Comparison of ENCODE assay signal across 26 mouse cellular contexts in genomic region chr12:57093107-57093506, GRCm38 (mm10).
DNase-seq lines count a peak whose midpoint lies in the region; ATAC-seq and TF ChIP-seq lines count a peak whose summit lies in the region.
"Had no signal": no experiment of that assay in that cellular context is flagged by ENCODE, and none has a peak within 500 bp of the region (broad histone marks: within the 10 kb centered on the region; RNA-seq: fewer than 3 reads in every experiment).

No protein-coding gene starts in this region.

- H3K4me3 ChIP-seq in hindbrain, embryonic 10.5 days, result no peak overlapping the region
- no peak overlapping the region for H3K4me3 ChIP-seq in hindbrain, embryonic 16.5 days (ENCODE audit: low read length)
- no peak overlapping the region for H3K4me3 ChIP-seq in embryonic facial prominence, embryonic 11.5 days (ENCODE audit: low read depth, low read length)
- no peak overlapping the region for H3K4me3 ChIP-seq in lung, adult 2 months (replicated peaks; ENCODE audit: extremely low read depth, low read depth, low read length)
- H3K4me3 ChIP-seq: embryonic facial prominence, embryonic 15.5 days; forebrain, embryonic 15.5 days; heart, adult 2 months; heart, embryonic 13.5 days had no signal

- H3K27me3 ChIP-seq in hindbrain, embryonic 10.5 days (ENCODE audit: insufficient read depth, poor library complexity, severe bottlenecking), result no peaks in the 10 kb centered on the region
- H3K27me3 ChIP-seq in hindbrain, embryonic 16.5 days (replicated peaks; ENCODE audit: control insufficient read depth, insufficient read depth, low read length), result no peaks in the 10 kb centered on the region
- no peaks in the 10 kb centered on the region for H3K27me3 ChIP-seq in embryonic facial prominence, embryonic 11.5 days (ENCODE audit: control insufficient read depth, insufficient read depth, low read length)
- H3K27me3 ChIP-seq: embryonic facial prominence, embryonic 15.5 days; forebrain, embryonic 15.5 days; heart, embryonic 13.5 days had no signal

- no peaks in the 10 kb centered on the region for H3K4me1 ChIP-seq in hindbrain, embryonic 10.5 days (replicated peaks)
- H3K4me1 ChIP-seq in hindbrain, embryonic 16.5 days (ENCODE audit: control insufficient read depth, insufficient read depth, low read depth, low read length), result no peaks in the 10 kb centered on the region
- H3K4me1 ChIP-seq in embryonic facial prominence, embryonic 11.5 days (ENCODE audit: control insufficient read depth, insufficient read depth, low read length), result no peaks in the 10 kb centered on the region
- H3K4me1 ChIP-seq in lung, adult 2 months (ENCODE audit: control insufficient read depth, insufficient read depth, low read length), result no peaks in the 10 kb centered on the region
- H3K4me1 ChIP-seq: embryonic facial prominence, embryonic 15.5 days; forebrain, embryonic 15.5 days; heart, embryonic 13.5 days had no signal

- no peak overlapping the region for H3K4me2 ChIP-seq in hindbrain, embryonic 16.5 days (ENCODE audit: low read length)
- H3K4me2 ChIP-seq in embryonic facial prominence, embryonic 11.5 days (ENCODE audit: low read depth, low read length), result no peak overlapping the region
- H3K4me2 ChIP-seq: embryonic facial prominence, embryonic 15.5 days; forebrain, embryonic 15.5 days; heart, embryonic 13.5 days; lung, embryonic 14.5 days had no signal

- TF ChIP-seq CTCF in lung, adult 2 months (IDR thresholded peaks at IDR 0.05; ENCODE audit: insufficient read depth, low read length), result no peak

- no peak for TF ChIP-seq POLR2A in lung, adult 2 months (IDR thresholded peaks at IDR 0.05; ENCODE audit: borderline replicate concordance, extremely low read depth, low read depth, low read length)

- H3K27ac ChIP-seq in hindbrain, embryonic 10.5 days, result no peak overlapping the region
- no peak overlapping the region for H3K27ac ChIP-seq in hindbrain, embryonic 16.5 days (ENCODE audit: low read depth, low read length)
- H3K27ac ChIP-seq in embryonic facial prominence, embryonic 11.5 days (replicated peaks; ENCODE audit: low read depth, low read length), result no peak overlapping the region
- H3K27ac ChIP-seq: embryonic facial prominence, embryonic 15.5 days; forebrain, embryonic 15.5 days; heart, adult 2 months; heart, embryonic 13.5 days; liver, embryonic 14.5 days had no signal

- peak; percentile 28 for DNase-seq in hindbrain, embryonic 10.5 days (ENCODE audit: low spot score)
- DNase-seq in ZHBTc4 (ENCODE audit: low read depth, low spot score), result peak; percentile 22
- peak; percentile 49 for DNase-seq in embryonic facial prominence, embryonic 11.5 days (ENCODE audit: low spot score)
- DNase-seq in spleen, adult 12 weeks (ENCODE audit: low spot score), result no peak
- DNase-seq in lung, adult 2 months, result no peak
- DNase-seq in heart, adult 8-10 months (ENCODE audit: low spot score), result no peak
- DNase-seq: adrenal gland, postnatal 25 days; cerebellum, adult 2 months; cerebellum, postnatal 14 days; gastrocnemius, postnatal 36 days; heart, adult 2 months; heart, postnatal 10 days; kidney, adult 8-10 months; kidney, postnatal 10 days; layer of hippocampus, postnatal 36 days; liver; lung, embryonic 14.5 days; lung, postnatal 14 days; midbrain, embryonic 14.5 days; thymus, postnatal 14 days had no signal

- WGBS in hindbrain, embryonic 10.5 days, result 46% methylated on average over 5 of the region's 5 CpGs
- WGBS in hindbrain, embryonic 16.5 days, result 59% methylated on average over 5 of the region's 5 CpGs
- WGBS in embryonic facial prominence, embryonic 11.5 days, result 20% methylated on average over 5 of the region's 5 CpGs
- 26% methylated on average over 5 of the region's 5 CpGs for WGBS in lung, adult 2 months

- H3K9ac ChIP-seq in hindbrain, embryonic 16.5 days (ENCODE audit: low read depth, low read length), result no peak overlapping the region
- no peak overlapping the region for H3K9ac ChIP-seq in embryonic facial prominence, embryonic 11.5 days (replicated peaks; ENCODE audit: low read length)
- H3K9ac ChIP-seq: embryonic facial prominence, embryonic 15.5 days; forebrain, embryonic 15.5 days; heart, embryonic 13.5 days; liver, embryonic 14.5 days; lung, embryonic 14.5 days had no signal

- ATAC-seq in hindbrain, embryonic 16.5 days, result no peak
- no peak for ATAC-seq in embryonic facial prominence, embryonic 11.5 days (replicated peaks; ENCODE audit: insufficient number of reproducible peaks, low FRiP score, low TSS enrichment, low read depth)
- ATAC-seq: forebrain, embryonic 15.5 days; intestine, embryonic 16.5 days had no signal

- H3K36me3 ChIP-seq in hindbrain, embryonic 10.5 days, result no peaks in the 10 kb centered on the region
- no peaks in the 10 kb centered on the region for H3K36me3 ChIP-seq in hindbrain, embryonic 16.5 days (ENCODE audit: control insufficient read depth, insufficient read depth, low read length)
- no peaks in the 10 kb centered on the region for H3K36me3 ChIP-seq in embryonic facial prominence, embryonic 11.5 days (replicated peaks; ENCODE audit: control insufficient read depth, insufficient read depth, low read depth, low read length)
- H3K36me3 ChIP-seq: embryonic facial prominence, embryonic 15.5 days; forebrain, embryonic 15.5 days; heart, embryonic 13.5 days had no signal

- no peaks in the 10 kb centered on the region for H3K9me3 ChIP-seq in hindbrain, embryonic 10.5 days
- no peaks in the 10 kb centered on the region for H3K9me3 ChIP-seq in hindbrain, embryonic 16.5 days (ENCODE audit: control insufficient read depth, low read length)
- no peaks in the 10 kb centered on the region for H3K9me3 ChIP-seq in embryonic facial prominence, embryonic 11.5 days (replicated peaks; ENCODE audit: control insufficient read depth, low read length)
- H3K9me3 ChIP-seq: embryonic facial prominence, embryonic 15.5 days; forebrain, embryonic 15.5 days; heart, embryonic 13.5 days had no signal

Comparison
In these comparisons a context has a peak if more than half of its experiments do, and no peak if none do; other contexts are left out.
1. DNase-seq: peak in hindbrain, embryonic 10.5 days (single experiment), ZHBTc4 (single experiment) and embryonic facial prominence, embryonic 11.5 days (single experiment); none in spleen, adult 12 weeks (single experiment), lung, adult 2 months (single experiment) and heart, adult 8-10 months (single experiment).